Mouse (Mus musculus): ENCODE measurements around the gene Hus1b.

GRCm38 (mm10) chr13:30978224-30978623 lies 30.7 kb upstream of the Hus1b start:
- TF ChIP-seq POLR2A (IDR thresholded peaks at IDR 0.05; ENCODE audit: extremely low read depth, insufficient read depth, low read length) (no peak), CTCF (IDR thresholded peaks at IDR 0.05; ENCODE audit: low read depth, low read length) (no peak)
